Mouse (Mus musculus): ENCODE results near the gene Thap11. TPM values are rescaled to one million over a fixed set of nuclear protein-coding genes. Genes with fewer than 3 reads are reported as not detected.

Gene Thap11
- polyA plus RNA-seq, 1 experiment: 9.3 TPM

GRCm38 (mm10) chr8:105860143-105860981, 5.4 kb downstream of the Thap11 start, which contains the start of gene Nutf2:
TSS of gene Nutf2 (plus strand) at chr8:105860580.
- peak within 1 kb of the TSS; percentile 86 for H3K27ac ChIP-seq (replicated peaks; ENCODE audit: low read depth, low read length)
- H3K4me1 ChIP-seq (ENCODE audit: control insufficient read depth, insufficient read depth, insufficient read length, low read length): peaks cover 8% of the 10 kb centered on the region
- peak within 1 kb of the TSS; percentile 69 for H3K4me3 ChIP-seq (ENCODE audit: insufficient read depth, low read depth, low read length)

- Histone ChIP-seq H3K4me1 (ENCODE audit: control insufficient read depth, insufficient read depth, insufficient read length, low read length) (peaks cover 3% of the 10 kb centered on the region; the same call in 1 of the 2 replicates), H3K4me3 (ENCODE audit: insufficient read depth, low read depth, low read length) (peak overlapping the region; percentile 69), H3K27ac (replicated peaks; ENCODE audit: low read depth, low read length) (no peak overlapping the region)
These were observed 7.0 kb downstream of the Thap11 start for GRCm38 (mm10) chr8:105861951-105862350.

- H3K27ac ChIP-seq (replicated peaks; ENCODE audit: low read depth, low read length): no peak overlapping the region
- H3K4me1 ChIP-seq (ENCODE audit: control insufficient read depth, insufficient read depth, insufficient read length, low read length): no peaks in the 10 kb centered on the region
- H3K4me3 ChIP-seq (ENCODE audit: insufficient read depth, low read depth, low read length): no peak overlapping the region
These were observed 11.6 kb downstream of the Thap11 start for GRCm38 (mm10) chr8:105866364-105867029.

- Histone ChIP-seq H3K4me3 (ENCODE audit: insufficient read depth, low read depth, low read length) (no peak overlapping the region), H3K27ac (replicated peaks; ENCODE audit: low read depth, low read length) (peak overlapping the region; percentile 86), H3K4me1 (ENCODE audit: control insufficient read depth, insufficient read depth, insufficient read length, low read length) (peaks cover 12% of the 10 kb centered on the region; the same call in 1 of the 2 replicates)
These were observed 19.4 kb downstream of the Thap11 start for GRCm38 (mm10) chr8:105874301-105874700.

GRCm38 (mm10) chr8:105880754-105881520, 26.0 kb downstream of the Thap11 start, which contains the start of gene Edc4:
TSS of gene Edc4 (plus strand) at chr8:105880881.
- H3K27ac ChIP-seq (replicated peaks; ENCODE audit: low read depth, low read length): peak within 1 kb of the TSS; percentile 45

GRCm38 (mm10) chr8:105889756-105890465, 35.0 kb downstream of the Thap11 start:
- H3K4me3 ChIP-seq (ENCODE audit: insufficient read depth, low read depth, low read length): no peak overlapping the region
- H3K4me1 ChIP-seq (ENCODE audit: control insufficient read depth, insufficient read depth, insufficient read length, low read length): no peaks in the 10 kb centered on the region
- H3K27ac ChIP-seq (replicated peaks; ENCODE audit: low read depth, low read length): no peak overlapping the region

More at GRCm38 (mm10) chr8:105880754-105881520, 26.0 kb downstream of the Thap11 start, which contains the start of gene Edc4:
- H3K4me1 ChIP-seq (ENCODE audit: control insufficient read depth, insufficient read depth, insufficient read length, low read length): peaks cover 11% of the 10 kb centered on the region; the same call in 1 of the 2 replicates
- peak within 1 kb of the TSS; percentile 93 for H3K4me3 ChIP-seq (ENCODE audit: insufficient read depth, low read depth, low read length)

GRCm38 (mm10) chr8:105890870-105891269, 35.9 kb downstream of the Thap11 start:
- Histone ChIP-seq H3K27ac (replicated peaks; ENCODE audit: low read depth, low read length) (no peak overlapping the region), H3K4me1 (ENCODE audit: control insufficient read depth, insufficient read depth, insufficient read length, low read length) (no peaks in the 10 kb centered on the region), H3K4me3 (ENCODE audit: insufficient read depth, low read depth, low read length) (no peak overlapping the region)

- Histone ChIP-seq H3K27ac (replicated peaks; ENCODE audit: low read depth, low read length) (no peak overlapping the region), H3K4me1 (ENCODE audit: control insufficient read depth, insufficient read depth, insufficient read length, low read length) (no peaks in the 10 kb centered on the region), H3K4me3 (ENCODE audit: insufficient read depth, low read depth, low read length) (no peak overlapping the region)
These were observed 37.5 kb downstream of the Thap11 start for GRCm38 (mm10) chr8:105892432-105892831.

GRCm38 (mm10) chr8:105893339-105893738, 38.4 kb downstream of the Thap11 start, which contains the start of gene Nrn1l:
TSS of gene Nrn1l (plus strand) at chr8:105893567.
- Histone ChIP-seq H3K27ac (replicated peaks; ENCODE audit: low read depth, low read length) (no peak within 1 kb of the TSS), H3K4me3 (ENCODE audit: insufficient read depth, low read depth, low read length) (no peak within 1 kb of the TSS), H3K4me1 (ENCODE audit: control insufficient read depth, insufficient read depth, insufficient read length, low read length) (no peaks in the 10 kb centered on the region)

- no peak overlapping the region for H3K27ac ChIP-seq (replicated peaks; ENCODE audit: low read depth, low read length)
- H3K4me1 ChIP-seq (ENCODE audit: control insufficient read depth, insufficient read depth, insufficient read length, low read length): 0 out of 2 replicates have a peak, but pooled peaks cover 2% of the 10 kb centered on the region
- H3K4me3 ChIP-seq (ENCODE audit: insufficient read depth, low read depth, low read length): no peak overlapping the region
These were observed 43.0 kb downstream of the Thap11 start for GRCm38 (mm10) chr8:105897801-105898480.

- Histone ChIP-seq H3K4me1 (ENCODE audit: control insufficient read depth, insufficient read depth, insufficient read length, low read length) (0 out of 2 replicates have a peak, but pooled peaks cover 2% of the 10 kb centered on the region), H3K4me3 (ENCODE audit: insufficient read depth, low read depth, low read length) (peak within 1 kb of the TSS; percentile 88)
These were observed 45.4 kb downstream of the Thap11 start, which contains the start of gene Pskh1 for GRCm38 (mm10) chr8:105900180-105900940. TSS of gene Pskh1 (plus strand) at chr8:105900441.

GRCm38 (mm10) chr8:105900941-105901616, 46.1 kb downstream of the Thap11 start:
- peak overlapping the region; percentile 88 for H3K4me3 ChIP-seq (ENCODE audit: insufficient read depth, low read depth, low read length)
- H3K27ac ChIP-seq (replicated peaks; ENCODE audit: low read depth, low read length): peak overlapping the region; percentile 78
- 0 out of 2 replicates have a peak, but pooled peaks cover 2% of the 10 kb centered on the region for H3K4me1 ChIP-seq (ENCODE audit: control insufficient read depth, insufficient read depth, insufficient read length, low read length)

More at GRCm38 (mm10) chr8:105900180-105900940, 45.4 kb downstream of the Thap11 start, which contains the start of gene Pskh1:
- peak within 1 kb of the TSS; percentile 78 for H3K27ac ChIP-seq (replicated peaks; ENCODE audit: low read depth, low read length)
